Mouse (Mus musculus): Measurements from ENCODE around the gene Klhl18. TPM values are rescaled to one million over a fixed set of nuclear protein-coding genes. Genes with fewer than 3 reads are reported as not detected.

Gene Klhl18
- polyA plus RNA-seq, 1 experiment, result 10.6 TPM

GRCm38 (mm10) chr9:110419511-110420112, 56.9 kb downstream of the Klhl18 start, which contains the start of gene Ngp:
Gene Ngp (plus strand): TSS chr9:110419747.
- Histone ChIP-seq H3K4me3 (ENCODE audit: insufficient read depth, poor library complexity, severe bottlenecking) (no peak within 1 kb of the TSS), H3K36me3 (ENCODE audit: control insufficient read depth, insufficient read depth) (no peaks in the 10 kb centered on the region), H3K79me3 (ENCODE audit: low read depth) (no peaks in the 10 kb centered on the region), H3K79me2 (ENCODE audit: control insufficient read depth, insufficient read depth) (no peaks in the 10 kb centered on the region), H3K27me3 (ENCODE audit: control insufficient read depth, insufficient read depth, insufficient read length) (no peaks in the 10 kb centered on the region), H3ac (ENCODE audit: control insufficient read depth, insufficient read length, low read depth) (no peak within 1 kb of the TSS)
- TF ChIP-seq MYOG (IDR thresholded peaks at IDR 0.05; ENCODE audit: control insufficient read depth, extremely low read depth, insufficient read length) (no peak), USF1 (IDR thresholded peaks at IDR 0.05; ENCODE audit: low read depth) (no peak), CTCF (IDR thresholded peaks at IDR 0.05; ENCODE audit: control insufficient read depth, insufficient read depth, insufficient read length) (no peak), MAX (IDR thresholded peaks at IDR 0.05) (no peak), CEBPB (IDR thresholded peaks at IDR 0.05; ENCODE audit: low read depth) (no peak), FOSL1 (IDR thresholded peaks at IDR 0.05; ENCODE audit: insufficient read depth, low read length, poor library complexity, severe bottlenecking) (no peak), MYOD1 (IDR thresholded peaks at IDR 0.05; ENCODE audit: control insufficient read depth, insufficient read length, low read depth) (no peak)

DNA sequence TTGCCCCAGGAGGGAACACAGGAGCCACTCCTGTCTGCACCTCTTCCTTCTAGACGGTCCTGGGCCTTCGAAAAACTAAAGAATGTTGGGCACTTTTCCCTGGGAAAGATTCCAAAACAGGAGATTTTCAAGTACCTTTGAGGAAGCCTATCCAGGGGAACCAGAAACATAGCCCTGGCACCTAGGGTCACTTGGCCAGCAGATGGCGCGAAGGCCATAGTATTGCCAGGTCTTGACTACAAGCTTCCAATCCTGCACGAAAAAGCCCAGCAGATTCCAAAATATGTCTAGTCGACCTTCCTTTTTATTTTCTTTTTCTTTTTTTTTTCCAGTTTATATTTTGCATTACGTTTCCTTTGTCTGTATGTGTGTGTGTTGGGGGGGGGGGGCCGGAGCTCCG, 62.7 kb downstream of the Klhl18 start:
- Histone ChIP-seq H3K27me3 (ENCODE audit: control insufficient read depth, insufficient read depth, insufficient read length) (no peaks in the 10 kb centered on the region), H3K36me3 (ENCODE audit: control insufficient read depth, insufficient read depth) (no peaks in the 10 kb centered on the region), H3K4me3 (ENCODE audit: insufficient read depth, poor library complexity, severe bottlenecking) (no peak overlapping the region), H3ac (ENCODE audit: control insufficient read depth, insufficient read length, low read depth) (no peak overlapping the region), H3K79me2 (ENCODE audit: control insufficient read depth, insufficient read depth) (no peaks in the 10 kb centered on the region), H3K79me3 (ENCODE audit: low read depth) (no peaks in the 10 kb centered on the region)
- TF ChIP-seq CTCF (IDR thresholded peaks at IDR 0.05; ENCODE audit: control insufficient read depth, insufficient read depth, insufficient read length), result peak; percentile 10
- no peak for TF ChIP-seq MYOG (IDR thresholded peaks at IDR 0.05; ENCODE audit: control insufficient read depth, extremely low read depth, insufficient read length)

GRCm38 (mm10) chr9:110412926-110413325, 63.6 kb downstream of the Klhl18 start:
- no peaks in the 10 kb centered on the region for H3K36me3 ChIP-seq (ENCODE audit: control insufficient read depth, insufficient read depth)
- H3K79me3 ChIP-seq (ENCODE audit: low read depth), result no peaks in the 10 kb centered on the region
- H3K79me2 ChIP-seq (ENCODE audit: control insufficient read depth, insufficient read depth), result peaks cover 2% of the 10 kb centered on the region
- H3K27me3 ChIP-seq (ENCODE audit: control insufficient read depth, insufficient read depth, insufficient read length), result no peaks in the 10 kb centered on the region
- TF ChIP-seq USF1 (IDR thresholded peaks at IDR 0.05; ENCODE audit: low read depth) (no peak), CTCF (IDR thresholded peaks at IDR 0.05; ENCODE audit: control insufficient read depth, insufficient read depth, insufficient read length) (no peak), FOSL1 (IDR thresholded peaks at IDR 0.05; ENCODE audit: insufficient read depth, low read length, poor library complexity, severe bottlenecking) (no peak), MYOG (IDR thresholded peaks at IDR 0.05; ENCODE audit: control insufficient read depth, extremely low read depth, insufficient read length) (no peak), CEBPB (IDR thresholded peaks at IDR 0.05; ENCODE audit: low read depth) (no peak), MAX (IDR thresholded peaks at IDR 0.05) (no peak), MYOD1 (IDR thresholded peaks at IDR 0.05; ENCODE audit: control insufficient read depth, insufficient read length, low read depth) (no peak)
- no peak overlapping the region for H3ac ChIP-seq (ENCODE audit: control insufficient read depth, insufficient read length, low read depth)
- no peak overlapping the region for H3K4me3 ChIP-seq (ENCODE audit: insufficient read depth, poor library complexity, severe bottlenecking)

DNA sequence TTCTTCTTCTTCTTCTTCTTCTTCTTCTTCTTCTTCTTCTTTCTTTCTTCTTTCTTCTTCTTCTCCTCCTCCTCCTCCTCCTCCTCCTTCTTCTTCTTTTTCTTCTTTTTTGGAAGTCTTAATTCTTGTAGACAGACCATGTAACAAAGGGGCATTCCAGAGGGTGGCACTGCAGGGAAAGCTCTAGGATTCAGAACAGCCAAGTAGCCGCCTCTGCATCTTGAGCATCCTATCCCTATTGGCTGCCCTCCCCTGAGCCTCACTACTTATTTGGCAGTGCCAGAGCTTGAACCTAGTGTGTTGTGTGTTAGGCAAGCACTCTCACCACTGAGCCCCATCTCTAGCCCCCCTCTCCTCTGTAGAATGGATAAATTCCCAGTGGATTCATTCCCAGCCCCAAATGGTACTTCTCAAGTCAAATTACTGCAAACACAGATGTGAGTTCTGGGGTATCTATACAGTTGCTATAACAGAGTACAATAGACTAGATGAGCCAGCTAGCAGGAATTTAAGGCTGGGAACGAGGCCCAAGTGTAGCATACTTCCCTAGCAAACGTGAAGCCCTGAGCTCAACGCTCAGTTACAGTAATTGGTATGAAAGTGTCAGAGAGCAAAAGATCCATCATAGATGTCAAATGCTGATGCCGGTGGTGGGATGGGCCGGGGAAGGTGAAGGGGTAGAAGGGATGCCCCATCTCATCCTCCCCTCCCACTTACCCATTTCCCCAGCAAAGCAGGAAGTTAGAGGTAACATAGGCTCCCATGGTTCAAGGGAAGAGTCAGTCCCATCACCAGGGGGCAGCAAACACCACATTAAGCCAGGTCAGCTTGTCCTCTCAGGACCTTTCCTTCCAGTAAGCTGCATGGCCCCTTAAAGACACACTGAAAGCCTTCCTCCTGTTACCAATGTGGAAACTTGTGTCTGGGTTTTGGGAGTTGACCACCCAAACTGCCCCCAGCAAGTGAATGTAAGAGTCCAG, 65.3 kb downstream of the Klhl18 start:
- H3K27me3 ChIP-seq (ENCODE audit: control insufficient read depth, insufficient read depth, insufficient read length), result no peaks in the 10 kb centered on the region
- H3K4me3 ChIP-seq (ENCODE audit: insufficient read depth, poor library complexity, severe bottlenecking), result no peak overlapping the region
- H3K36me3 ChIP-seq (ENCODE audit: control insufficient read depth, insufficient read depth), result no peaks in the 10 kb centered on the region
- H3K79me3 ChIP-seq (ENCODE audit: low read depth), result peaks cover 15% of the 10 kb centered on the region
- peaks cover 19% of the 10 kb centered on the region for H3K79me2 ChIP-seq (ENCODE audit: control insufficient read depth, insufficient read depth)
- H3ac ChIP-seq (ENCODE audit: control insufficient read depth, insufficient read length, low read depth), result no peak overlapping the region
- TF ChIP-seq USF1 (IDR thresholded peaks at IDR 0.05; ENCODE audit: low read depth), result no peak
- peak; percentile 88 for TF ChIP-seq CTCF (IDR thresholded peaks at IDR 0.05; ENCODE audit: control insufficient read depth, insufficient read depth, insufficient read length)

DNA sequence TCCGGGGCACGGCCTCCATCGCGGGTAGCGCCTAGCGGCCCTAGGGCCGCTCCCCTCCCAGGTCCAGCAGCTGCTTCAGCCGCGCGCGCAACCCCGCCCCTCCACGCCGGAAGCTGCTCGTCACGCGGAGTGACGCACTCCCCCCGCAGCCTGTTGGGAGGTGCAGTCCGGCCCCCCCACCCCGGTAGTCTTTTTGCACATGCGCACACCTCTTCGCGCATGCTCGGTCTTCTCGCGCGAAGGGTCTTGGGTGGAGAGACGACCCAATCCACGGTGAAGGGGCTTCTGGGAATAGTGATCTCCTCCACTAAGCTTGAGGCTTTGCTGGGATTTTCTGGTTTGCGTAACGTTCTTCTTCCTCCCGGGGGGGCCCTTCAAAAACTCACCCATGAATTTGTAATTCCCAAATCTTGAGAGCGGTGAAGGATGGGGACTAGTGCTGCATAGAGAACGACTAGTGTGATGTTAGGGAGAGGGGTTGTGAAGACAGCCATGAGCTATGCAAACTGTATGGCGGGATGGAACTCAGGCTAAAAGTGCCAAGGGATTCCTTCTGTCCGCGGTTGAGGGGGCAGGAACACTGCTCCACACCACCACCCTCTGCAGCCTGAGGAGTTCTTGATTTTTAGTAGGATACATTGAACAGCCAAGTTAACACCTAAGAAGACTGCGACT, 68.3 kb downstream of the Klhl18 start, which contains the start of gene Ptpn23:
TSS of gene Ptpn23 (minus strand) at position 115 of the 675 bp plus-strand sequence.
- TF ChIP-seq MYOG (IDR thresholded peaks at IDR 0.05; ENCODE audit: control insufficient read depth, extremely low read depth, insufficient read length) (no peak), MAX (IDR thresholded peaks at IDR 0.05) (no peak), CEBPB (IDR thresholded peaks at IDR 0.05; ENCODE audit: low read depth) (peak; percentile 26), MYOD1 (IDR thresholded peaks at IDR 0.05; ENCODE audit: control insufficient read depth, insufficient read length, low read depth) (no peak)

More for the DNA sequence above, 68.3 kb downstream of the Klhl18 start, which contains the start of gene Ptpn23:
- peaks cover 49% of the 10 kb centered on the region for H3K79me2 ChIP-seq (ENCODE audit: control insufficient read depth, insufficient read depth)
- peak within 1 kb of the TSS; percentile 90 for H3ac ChIP-seq (ENCODE audit: control insufficient read depth, insufficient read length, low read depth)
- peaks cover 12% of the 10 kb centered on the region for H3K36me3 ChIP-seq (ENCODE audit: control insufficient read depth, insufficient read depth)
- peaks cover 41% of the 10 kb centered on the region for H3K79me3 ChIP-seq (ENCODE audit: low read depth)
- H3K27me3 ChIP-seq (ENCODE audit: control insufficient read depth, insufficient read depth, insufficient read length), result no peaks in the 10 kb centered on the region
- H3K4me3 ChIP-seq (ENCODE audit: insufficient read depth, poor library complexity, severe bottlenecking), result peak within 1 kb of the TSS; percentile 84
